Mouse (Mus musculus): ENCODE measurements at regions not wholly inside any gene's neighbourhood (a gene's known extent, or its start where the extent isn't known, plus 50 kb on each side); places are given as distances from the start of the nearest gene placed in this dataset.

GRCm38 (mm10) chr9:94208987-94209386, 328.9 kb downstream of the 1190002N15Rik start:
- peak overlapping the region; percentile 43; the same call in 1 of the 2 replicates for H3K27ac ChIP-seq
- no peak overlapping the region for H3K4me3 ChIP-seq
- DNase-seq (ENCODE audit: low spot score in 2 of 2): no peak
- TF ChIP-seq CTCF (conservative IDR thresholded peaks at IDR 0.05): no peak

DNA sequence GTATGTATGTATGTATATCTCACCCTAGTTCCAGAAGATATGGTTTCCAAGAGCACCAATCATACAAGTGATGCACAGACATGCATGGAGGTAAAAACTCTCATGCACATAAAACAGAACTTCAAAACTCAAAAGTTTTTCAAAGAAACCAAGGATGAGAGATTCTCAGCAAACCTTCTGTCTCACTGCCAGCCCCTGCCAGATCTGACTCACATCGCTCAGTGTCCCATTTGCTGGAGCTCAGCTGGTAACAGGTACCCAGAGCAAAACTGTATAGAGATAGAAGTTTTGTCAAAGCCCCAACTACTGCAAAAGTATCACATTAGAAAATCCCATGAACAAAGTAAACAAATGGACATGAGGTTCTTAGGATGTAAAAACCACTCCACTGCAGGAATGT, 337.0 kb downstream of the 1190002N15Rik start:
- no peak for TF ChIP-seq CTCF (conservative IDR thresholded peaks at IDR 0.05)
- no peak for DNase-seq (ENCODE audit: low spot score in 2 of 2)
- Histone ChIP-seq H3K27ac (no peak overlapping the region), H3K4me3 (no peak overlapping the region)

DNA sequence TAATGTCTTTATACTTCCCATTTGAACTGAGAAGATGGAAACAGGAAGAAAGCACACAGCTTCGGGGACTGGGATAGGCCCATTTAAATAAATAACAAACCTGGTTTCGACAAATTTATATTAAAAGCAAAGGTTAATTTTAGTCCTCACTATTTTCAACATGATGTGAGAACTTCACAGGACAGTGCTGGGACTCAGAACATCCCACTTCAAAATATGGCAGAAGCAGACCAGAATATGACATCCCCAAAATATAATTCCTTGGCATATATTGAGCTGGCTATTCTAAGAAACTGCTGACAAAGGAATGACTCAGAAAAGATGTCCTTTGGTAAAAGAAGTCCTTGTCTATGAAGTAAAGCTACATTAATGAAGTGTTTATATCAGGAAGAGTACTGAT, 338.0 kb downstream of the 1190002N15Rik start:
- no peak overlapping the region for H3K4me3 ChIP-seq
- TF ChIP-seq CTCF (conservative IDR thresholded peaks at IDR 0.05): no peak
- H3K27ac ChIP-seq: no peak overlapping the region
- no peak for DNase-seq (ENCODE audit: low spot score in 2 of 2)

GRCm38 (mm10) chr9:94191083-94191482, 346.8 kb downstream of the 1190002N15Rik start:
- Histone ChIP-seq H3K27ac (no peak overlapping the region), H3K4me3 (no peak overlapping the region)
- no peak for DNase-seq (ENCODE audit: low spot score in 2 of 2)
- TF ChIP-seq CTCF (conservative IDR thresholded peaks at IDR 0.05): no peak

DNA sequence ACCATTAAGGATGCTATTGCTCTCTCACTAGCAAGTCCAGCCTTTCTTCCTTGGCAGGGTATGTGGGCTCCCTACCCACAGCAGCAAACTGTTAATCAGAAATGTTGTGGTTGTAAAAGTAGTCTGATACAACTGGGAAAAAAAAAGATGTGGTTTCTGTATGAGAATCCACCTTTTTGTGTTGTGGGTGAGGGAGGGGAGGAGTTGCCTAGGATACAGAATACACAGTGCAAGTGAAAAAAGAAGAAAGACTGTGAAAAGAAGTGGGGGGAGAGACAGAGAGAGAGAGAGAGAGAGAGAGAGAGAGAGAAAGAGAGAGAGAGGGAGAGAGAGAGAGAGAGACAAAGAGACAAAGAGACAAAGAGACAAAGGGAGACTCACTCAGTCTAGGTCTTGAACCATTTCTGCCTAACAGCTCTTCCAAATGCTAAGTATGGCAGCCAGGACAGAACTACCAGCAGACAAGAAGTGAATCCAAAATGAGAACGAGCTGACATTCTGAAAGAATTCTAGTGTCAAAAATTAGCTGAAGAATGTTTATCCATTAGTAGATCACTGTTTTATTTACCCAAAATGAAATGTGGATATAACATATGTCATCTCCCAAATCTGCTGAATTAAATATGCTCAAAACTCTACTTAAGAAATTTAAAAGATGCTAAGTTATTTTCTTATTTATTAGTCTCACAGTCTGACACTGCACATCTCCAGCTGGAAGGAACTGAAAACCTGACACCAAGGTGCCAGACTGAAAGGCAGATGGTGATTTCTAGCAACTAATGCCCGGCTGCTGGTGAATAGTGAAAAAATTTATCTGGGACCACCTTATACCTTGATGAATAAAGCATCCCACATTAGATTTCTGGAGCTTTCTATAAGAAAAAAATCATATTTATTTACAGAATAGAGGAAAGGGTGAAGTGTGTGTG, 347.7 kb downstream of the 1190002N15Rik start:
- no peak for TF ChIP-seq CTCF (conservative IDR thresholded peaks at IDR 0.05)
- no peak overlapping the region for H3K27ac ChIP-seq
- no peak overlapping the region for H3K4me3 ChIP-seq
- DNase-seq (ENCODE audit: low spot score in 2 of 2): no peak

GRCm38 (mm10) chr9:94188124-94188523, 349.8 kb downstream of the 1190002N15Rik start:
- no peak for TF ChIP-seq CTCF (conservative IDR thresholded peaks at IDR 0.05)
- Histone ChIP-seq H3K27ac (no peak overlapping the region), H3K4me3 (no peak overlapping the region)
- no peak for DNase-seq (ENCODE audit: low spot score in 2 of 2)

DNA sequence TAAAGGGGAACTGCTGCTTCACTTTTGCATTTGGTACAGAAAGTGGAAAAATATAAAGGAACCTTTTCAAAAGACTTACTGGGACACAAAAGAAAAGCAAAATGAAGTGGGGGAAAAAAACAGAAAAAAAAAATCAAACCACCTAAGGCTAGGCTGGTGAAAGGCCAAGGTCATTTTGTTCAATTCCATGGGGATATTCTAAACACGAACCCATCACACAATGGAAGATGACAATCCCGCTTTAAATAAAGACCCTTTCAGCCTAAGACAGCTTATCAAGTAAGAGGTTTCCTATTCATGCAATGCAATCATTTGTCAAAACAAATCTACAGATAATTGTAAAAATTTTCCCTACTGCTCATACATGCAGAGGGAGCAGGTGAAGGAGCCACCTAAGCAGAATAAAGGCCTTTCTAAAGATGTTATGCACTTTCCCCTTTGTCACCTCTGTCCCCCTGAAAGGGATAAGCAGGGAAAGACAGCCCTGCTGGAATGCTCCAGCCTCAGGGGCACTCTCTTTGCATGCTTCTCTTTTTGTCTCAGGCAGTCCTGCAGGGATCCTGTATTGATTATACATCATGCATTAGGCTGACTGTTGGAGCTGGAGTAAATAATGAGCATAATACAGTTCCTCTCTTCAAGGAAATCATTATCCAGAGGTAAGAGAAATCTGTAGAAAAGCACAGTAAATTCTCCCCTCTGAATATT, 367.8 kb downstream of the 1190002N15Rik start:
- no peak overlapping the region for H3K27ac ChIP-seq
- no peak for DNase-seq (ENCODE audit: low spot score in 2 of 2)
- no peak for TF ChIP-seq CTCF (conservative IDR thresholded peaks at IDR 0.05)
- H3K4me3 ChIP-seq: no peak overlapping the region

GRCm38 (mm10) chr9:94163671-94164070, 374.2 kb downstream of the 1190002N15Rik start:
- TF ChIP-seq CTCF (conservative IDR thresholded peaks at IDR 0.05): no peak
- Histone ChIP-seq H3K4me3 (no peak overlapping the region), H3K27ac (no peak overlapping the region)
- DNase-seq (ENCODE audit: low spot score in 2 of 2): no peak

GRCm38 (mm10) chr9:94155581-94155980, 382.3 kb downstream of the 1190002N15Rik start:
- no peak for TF ChIP-seq CTCF (conservative IDR thresholded peaks at IDR 0.05)

DNA sequence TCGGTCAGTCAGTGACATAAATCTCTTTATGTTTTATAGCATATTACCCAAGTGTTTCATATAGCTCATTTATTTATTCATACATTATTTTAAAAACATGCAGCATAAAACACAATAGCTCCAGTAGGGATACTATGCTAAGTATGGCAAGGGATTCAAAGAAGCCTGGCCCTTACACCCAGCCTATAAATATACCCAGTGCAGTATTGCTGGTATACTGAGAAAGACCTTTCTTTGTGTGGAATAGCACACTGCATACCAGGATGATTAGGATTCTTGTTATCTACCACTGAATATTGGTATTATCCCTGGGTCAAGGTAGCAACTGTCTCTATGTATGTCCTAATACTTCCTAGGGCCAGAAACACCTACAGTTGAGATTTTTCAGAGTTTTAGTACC, 389.4 kb downstream of the 1190002N15Rik start:
- no peak overlapping the region for H3K4me3 ChIP-seq
- no peak overlapping the region for H3K27ac ChIP-seq
- no peak for TF ChIP-seq CTCF (conservative IDR thresholded peaks at IDR 0.05)
- DNase-seq (ENCODE audit: low spot score in 2 of 2): no peak

More at GRCm38 (mm10) chr9:94155581-94155980, 382.3 kb downstream of the 1190002N15Rik start:
- Histone ChIP-seq H3K4me3 (no peak overlapping the region), H3K27ac (no peak overlapping the region)
- no peak for DNase-seq (ENCODE audit: low spot score in 2 of 2)

DNA sequence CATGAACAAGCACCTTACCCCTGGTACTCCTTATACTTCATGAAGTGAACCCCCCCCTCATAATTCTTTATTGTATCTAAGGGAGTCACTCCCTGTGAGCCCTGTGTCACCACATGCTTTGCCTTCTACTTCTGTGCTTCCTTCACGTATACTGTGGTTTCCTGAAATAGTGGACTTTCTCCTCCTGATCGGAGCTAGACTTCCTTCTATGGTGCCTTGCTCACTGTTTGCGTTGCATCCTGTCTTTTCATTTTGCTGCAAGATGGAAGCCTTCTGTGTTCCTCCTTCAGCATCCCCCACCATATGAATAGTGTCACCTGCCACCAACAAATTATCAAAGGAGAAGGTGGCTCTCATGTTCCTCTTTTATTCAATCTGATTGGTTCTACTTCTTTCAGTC, 391.1 kb downstream of the 1190002N15Rik start:
- Histone ChIP-seq H3K27ac (no peak overlapping the region), H3K4me3 (no peak overlapping the region)
- no peak for TF ChIP-seq CTCF (conservative IDR thresholded peaks at IDR 0.05)
- DNase-seq (ENCODE audit: low spot score in 2 of 2): no peak

DNA sequence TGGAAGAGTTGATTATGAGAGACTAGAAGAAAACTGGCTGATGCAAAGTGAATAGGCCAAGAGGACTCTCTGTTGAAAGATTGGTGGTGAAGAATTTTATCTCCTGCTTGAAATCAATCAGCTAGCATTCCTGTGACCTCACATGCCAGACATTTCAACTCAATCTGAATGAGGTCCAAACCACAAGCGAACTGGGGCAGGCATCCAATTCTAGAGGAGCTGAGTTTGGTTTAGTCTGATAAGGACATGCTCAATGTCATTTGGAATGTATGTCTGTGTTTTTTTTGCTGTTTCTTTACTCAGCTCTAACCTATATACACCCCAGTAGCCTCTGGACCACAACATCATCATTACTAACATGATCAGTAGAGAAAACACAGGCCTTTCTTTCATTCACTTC, 401.4 kb downstream of the 1190002N15Rik start:
- no peak for DNase-seq (ENCODE audit: low spot score in 2 of 2)
- Histone ChIP-seq H3K4me3 (no peak overlapping the region), H3K27ac (no peak overlapping the region)
- TF ChIP-seq CTCF (conservative IDR thresholded peaks at IDR 0.05): no peak

GRCm38 (mm10) chr9:94133682-94134081, 404.2 kb downstream of the 1190002N15Rik start:
- Histone ChIP-seq H3K4me3 (no peak overlapping the region), H3K27ac (no peak overlapping the region)
- DNase-seq (ENCODE audit: low spot score in 2 of 2): no peak
- TF ChIP-seq CTCF (conservative IDR thresholded peaks at IDR 0.05): no peak

All from layer of hippocampus, adult 2 months (tissue).